Mouse (Mus musculus) activated CD4-positive, CD25-positive, alpha-beta regulatory T cell, adult 4 months (primary cell): ENCODE measurements around the gene Gbe1. TPM values are rescaled to one million over a fixed set of nuclear protein-coding genes. Genes with fewer than 3 reads are reported as not detected.

ENCODE experiments used
- ATAC-seq: one replicate; pipeline ENCODE4 v1.8.0; 2017
- polyA plus RNA-seq, 2 experiments: library from polyadenylated mRNA; unstranded; fragments of 100-300 nt; shearing (Covaris generic); gene quantifications; one replicate each; pipeline ENCODE4 v1.2.1; 2017

The Gbe1 gene
- polyA plus RNA-seq, 2 experiments from 2014 or later: 10.7 to 14.6 TPM

DNA sequence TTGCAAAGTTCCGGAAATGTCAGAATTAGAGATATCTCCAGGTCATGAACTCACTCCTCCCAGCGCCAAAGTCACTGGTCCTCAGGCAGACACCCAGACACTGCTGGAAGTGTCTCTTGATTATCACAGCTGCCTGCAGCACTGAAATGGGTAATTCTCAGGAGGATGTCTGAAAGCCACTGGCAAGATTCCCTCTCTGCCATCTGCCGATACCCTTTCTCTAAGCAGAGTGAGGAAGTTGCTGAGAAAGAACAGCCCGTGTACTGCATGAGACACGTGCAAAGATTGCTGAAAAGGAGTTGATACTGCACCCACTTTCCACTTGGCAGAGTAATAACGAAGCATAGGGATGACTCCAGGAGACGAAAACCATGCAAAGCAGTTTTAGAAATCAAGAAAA is 272.2 kb downstream of the Gbe1 start:
- no peak for ATAC-seq

DNA sequence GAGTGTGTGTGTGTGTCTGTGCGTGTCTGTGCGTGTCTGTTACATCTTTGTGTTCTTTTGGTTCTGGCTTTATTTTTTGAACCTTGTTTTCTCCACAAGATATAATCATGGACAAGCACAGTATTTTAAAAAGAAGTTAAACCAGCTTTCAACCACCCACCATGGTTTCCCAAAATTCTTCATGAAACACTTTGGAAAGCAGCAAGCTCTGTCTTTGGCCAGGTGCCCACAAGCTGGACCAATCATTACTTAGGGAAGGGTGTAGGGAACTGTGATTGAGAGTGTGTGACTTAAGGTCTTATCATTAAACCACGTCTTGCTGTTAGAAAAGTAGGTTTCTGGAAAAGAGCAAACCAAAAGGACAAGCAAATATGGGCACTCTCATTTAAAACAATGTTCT is 288.6 kb downstream of the Gbe1 start:
- no peak for ATAC-seq

DNA sequence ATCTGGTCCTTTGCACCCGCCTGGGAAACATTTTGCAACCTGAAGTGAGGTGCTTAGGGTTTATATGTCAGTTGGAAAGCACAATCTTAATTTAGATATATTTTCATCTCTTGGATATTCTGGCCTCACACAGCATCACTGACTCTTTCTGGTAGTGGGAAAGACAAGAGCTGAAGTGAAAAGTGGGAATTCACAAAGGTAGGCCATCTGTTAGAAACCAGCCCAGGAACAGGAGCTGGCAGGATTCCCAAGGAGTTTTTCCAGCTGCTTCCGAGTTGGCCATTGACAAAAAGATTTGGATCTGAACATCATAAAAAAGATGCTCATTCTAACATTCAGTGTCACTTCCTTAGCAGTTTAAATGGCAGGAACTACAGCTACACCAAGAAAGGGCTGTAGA is 294.6 kb downstream of the Gbe1 start:
- ATAC-seq: no peak

GRCm38 (mm10) chr16:70617691-70618090 is 303.9 kb downstream of the Gbe1 start:
- no peak for ATAC-seq

DNA sequence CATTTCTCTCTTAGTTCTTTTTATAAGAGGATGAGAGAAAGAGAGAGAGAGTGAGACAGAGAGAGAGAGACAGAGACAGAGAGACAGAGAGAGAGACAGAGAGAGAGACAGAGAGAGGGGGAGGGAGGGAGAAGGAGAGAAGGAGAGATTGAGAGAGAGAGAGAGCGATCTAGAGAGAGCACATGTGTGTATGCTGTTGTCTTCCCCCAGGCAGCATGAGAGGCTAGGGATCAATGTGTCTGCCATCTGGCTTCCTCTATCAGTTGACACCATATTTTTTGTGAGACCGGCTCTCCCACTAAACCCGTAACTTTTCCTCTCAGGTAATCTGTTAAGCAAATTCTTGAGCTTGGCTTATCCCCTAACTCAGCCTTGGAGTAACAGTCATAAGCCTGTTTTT is 304.4 kb downstream of the Gbe1 start:
- ATAC-seq: no peak
